Mouse (Mus musculus): ENCODE data around the gene Ergic1.

Gene Ergic1

GRCm38 (mm10) chr17:26699819-26700616 is 138.7 kb downstream of the Ergic1 start:
- peak; percentile 82 for DNase-seq (ENCODE audit: low spot score)

GRCm38 (mm10) chr17:26701565-26701964 is 140.3 kb downstream of the Ergic1 start:
- no peak for DNase-seq (ENCODE audit: low spot score)

GRCm38 (mm10) chr17:26702621-26703020 is 141.3 kb downstream of the Ergic1 start:
- no peak for DNase-seq (ENCODE audit: low spot score)

DNA sequence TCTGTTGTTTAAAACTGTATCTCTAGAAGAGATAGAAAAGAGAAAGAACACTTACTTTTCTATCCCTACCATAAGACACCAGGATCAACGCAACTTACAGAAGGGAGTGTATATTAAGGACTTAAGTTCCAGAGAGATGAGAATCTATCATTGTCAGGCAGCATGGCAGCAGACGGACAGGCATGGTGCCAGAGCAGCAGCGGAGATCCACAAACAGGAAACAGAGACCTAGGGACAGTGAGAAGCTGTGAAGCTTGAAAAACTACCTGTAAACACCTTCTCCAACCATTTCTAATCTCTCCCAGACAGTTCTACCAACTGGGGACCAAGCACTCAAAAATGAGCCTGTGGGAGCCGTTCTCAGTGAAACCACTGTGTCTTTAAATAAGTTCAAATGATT is 142.4 kb downstream of the Ergic1 start:
- DNase-seq (ENCODE audit: low spot score): no peak

- DNase-seq (ENCODE audit: low spot score): no peak
These were observed 144.4 kb downstream of the Ergic1 start for GRCm38 (mm10) chr17:26705463-26706359.

All from yolk sac, embryonic 10.5 days (tissue).